Mouse (Mus musculus): ENCODE measurements around the gene Itpa.

GRCm38 (mm10) chr2:130632887-130633675, 34.3 kb upstream of the Itpa start:
- TF ChIP-seq POLR2A (IDR thresholded peaks at IDR 0.05; ENCODE audit: control insufficient read depth, extremely low read depth, insufficient read depth, low read length, poor library complexity): no peak
- no peak for TF ChIP-seq CTCF (IDR thresholded peaks at IDR 0.05; ENCODE audit: borderline replicate concordance, control insufficient read depth, extremely low read depth, insufficient read depth, low read length, poor library complexity)

All from thymus, adult 2 months (tissue).